Mouse (Mus musculus) kidney, embryonic 15.5 days (tissue): ENCODE results near the gene Mettl9. TPM values are rescaled to one million over a fixed set of nuclear protein-coding genes. Genes with fewer than 3 reads are reported as not detected.
"Not testable (repeated sequence)": the region's sequence is repeated elsewhere in the genome, so short reads cannot be mapped to it uniquely, and the experiment has no call there.

Experiments
- ATAC-seq: fragments of 200-750 bp; cut with Nextera tagmentation; replicated peaks from 2 replicates; pipeline ENCODE4 v1.8.0; 2017; ENCODE audit warnings: moderate TSS enrichment; ENCODE audit not compliant: low FRiP score
- H3K27ac ChIP-seq: fragments of 300-500 bp; sonication (generic); 2 replicates; pipeline ENCODE4 v1.5.1; 2015; ENCODE audit warnings: mild to moderate bottlenecking, inconsistent platforms
- H3K27me3 ChIP-seq: fragments of 300-500 bp; sonication (generic); 2 replicates; pipeline ENCODE4 v1.6.1; 2015; ENCODE audit warnings: inconsistent platforms
- H3K36me3 ChIP-seq: fragments of 300-500 bp; sonication (generic); 2 replicates; pipeline ENCODE4 v1.6.1; 2015; ENCODE audit warnings: inconsistent platforms
- H3K4me1 ChIP-seq: fragments of 300-500 bp; sonication (generic); 2 replicates; pipeline ENCODE4 v1.6.1; 2015; ENCODE audit warnings: inconsistent platforms
- H3K4me2 ChIP-seq: fragments of 300-500 bp; sonication (generic); 2 replicates; pipeline ENCODE4 v1.6.1; 2015; ENCODE audit warnings: moderate library complexity, mild to moderate bottlenecking, inconsistent platforms
- H3K4me3 ChIP-seq: fragments of 300-500 bp; sonication (generic); replicated peaks from 2 replicates; pipeline ENCODE4 v1.5.1; 2015; ENCODE audit warnings: mild to moderate bottlenecking, inconsistent platforms
- H3K9ac ChIP-seq: fragments of 300-500 bp; sonication (generic); 2 replicates; pipeline ENCODE4 v1.6.1; 2015; ENCODE audit warnings: mild to moderate bottlenecking, inconsistent platforms
- H3K9me3 ChIP-seq: fragments of 300-500 bp; sonication (generic); replicated peaks from 2 replicates; pipeline ENCODE4 v1.6.1; 2016; ENCODE audit warnings: inconsistent platforms
- WGBS: fragments of 180-500 bp; shearing (Covaris S2); methylation state at CpG from one replicate; pipeline ENCODE4 v1.1.7; 2015; ENCODE audit warnings: mixed read lengths; 5-methylcytosine and 5-hydroxymethylcytosine counted together
- polyA plus RNA-seq: library from polyadenylated mRNA; unstranded; fragments of >200 nt; fragmentation: Nextera tagmentation; extraction: Ambion mirVana; gene quantifications from 2 replicates; pipeline ENCODE4 v1.2.1, GENCODE M21; 2015

The Mettl9 gene
- polyA plus RNA-seq, 1 experiment from 2014 or later: 163 TPM

- Histone ChIP-seq H3K4me1 (no peaks in the 10 kb centered on the region), H3K27ac (no peak overlapping the region), H3K9ac (no peak overlapping the region), H3K9me3 (no peaks in the 10 kb centered on the region), H3K4me2 (no peak overlapping the region), H3K27me3 (peaks cover 2% of the 10 kb centered on the region; the same call in 1 of the 2 replicates), H3K36me3 (no peaks in the 10 kb centered on the region), H3K4me3 (no peak overlapping the region)
- 70% methylated on average over 6 of the region's 6 CpGs for WGBS
- no peak for ATAC-seq
These were observed 8.8 kb upstream of the Mettl9 start for GRCm38 (mm10) chr7:121025221-121026008.

- H3K9me3 ChIP-seq: no peaks in the 10 kb centered on the region
- H3K4me2 ChIP-seq: no peak overlapping the region
- no peaks in the 10 kb centered on the region for H3K36me3 ChIP-seq
- no peak overlapping the region for H3K9ac ChIP-seq
- WGBS: 52% methylated on average over 3 of the region's 3 CpGs
- no peaks in the 10 kb centered on the region for H3K4me1 ChIP-seq
- peaks cover 8% of the 10 kb centered on the region; the same call in 1 of the 2 replicates for H3K27me3 ChIP-seq
- H3K4me3 ChIP-seq: no peak overlapping the region
- no peak for ATAC-seq
- H3K27ac ChIP-seq: no peak overlapping the region
These were observed 7.9 kb upstream of the Mettl9 start for GRCm38 (mm10) chr7:121026300-121026699.

GRCm38 (mm10) chr7:121029947-121030346, 4.3 kb upstream of the Mettl9 start:
- H3K9me3 ChIP-seq, H3K4me2 ChIP-seq, H3K9ac ChIP-seq, H3K36me3 ChIP-seq, H3K27ac ChIP-seq, H3K4me1 ChIP-seq, ATAC-seq, H3K4me3 ChIP-seq: not testable (repeated sequence)
- peaks cover 16% of the 10 kb centered on the region; the same call in 1 of the 2 replicates for H3K27me3 ChIP-seq

GRCm38 (mm10) chr7:121034701-121035141, 476 bp downstream of the Mettl9 start:
- H3K4me1 ChIP-seq: peaks cover 28% of the 10 kb centered on the region
- 0% methylated on average over 42 of the region's 63 CpGs for WGBS
- ATAC-seq: peak; percentile 88

GRCm38 (mm10) chr7:121035161-121035721, 996 bp downstream of the Mettl9 start:
- Histone ChIP-seq H3K9me3 (no peaks in the 10 kb centered on the region), H3K4me2 (peak overlapping the region; percentile 78), H3K4me1 (peaks cover 32% of the 10 kb centered on the region), H3K27ac (peak overlapping the region; percentile 96), H3K36me3 (no peaks in the 10 kb centered on the region), H3K9ac (peak overlapping the region; percentile 96), H3K4me3 (peak overlapping the region; percentile 81), H3K27me3 (peaks cover 16% of the 10 kb centered on the region; the same call in 1 of the 2 replicates)
- WGBS: under 1% methylated on average over 22 of the region's 24 CpGs
- ATAC-seq: peak; percentile 49

More at GRCm38 (mm10) chr7:121034701-121035141, 476 bp downstream of the Mettl9 start:
- peak overlapping the region; percentile 96 for H3K27ac ChIP-seq
- no peaks in the 10 kb centered on the region for H3K9me3 ChIP-seq
- H3K4me2 ChIP-seq: peak overlapping the region; percentile 78
- H3K4me3 ChIP-seq: peak overlapping the region; percentile 81
- H3K36me3 ChIP-seq: no peaks in the 10 kb centered on the region
- peaks cover 16% of the 10 kb centered on the region; the same call in 1 of the 2 replicates for H3K27me3 ChIP-seq
- H3K9ac ChIP-seq: peak overlapping the region; percentile 96

GRCm38 (mm10) chr7:121040595-121040994, 6.3 kb downstream of the Mettl9 start:
- ATAC-seq: no peak
- no peak overlapping the region for H3K9ac ChIP-seq
- peaks cover 47% of the 10 kb centered on the region for H3K4me1 ChIP-seq
- no peak overlapping the region for H3K4me3 ChIP-seq
- no peaks in the 10 kb centered on the region for H3K36me3 ChIP-seq
- H3K27ac ChIP-seq: no peak overlapping the region
- no peaks in the 10 kb centered on the region for H3K27me3 ChIP-seq
- no peak overlapping the region for H3K4me2 ChIP-seq
- H3K9me3 ChIP-seq: no peaks in the 10 kb centered on the region
- 95% methylated on average over 4 of the region's 4 CpGs for WGBS

- 66% methylated on average over 1 of the region's 1 CpGs for WGBS
- no peak for ATAC-seq
- H3K27ac ChIP-seq: no peak overlapping the region
- no peak overlapping the region for H3K4me3 ChIP-seq
- no peak overlapping the region for H3K9ac ChIP-seq
- H3K27me3 ChIP-seq: no peaks in the 10 kb centered on the region
- H3K9me3 ChIP-seq: no peaks in the 10 kb centered on the region
- peaks cover 48% of the 10 kb centered on the region for H3K4me1 ChIP-seq
- H3K36me3 ChIP-seq: no peaks in the 10 kb centered on the region
- H3K4me2 ChIP-seq: no peak overlapping the region
These were observed 7.7 kb downstream of the Mettl9 start for GRCm38 (mm10) chr7:121041989-121042388.

- Histone ChIP-seq H3K9ac (no peak overlapping the region), H3K9me3 (no peaks in the 10 kb centered on the region), H3K4me3 (no peak overlapping the region), H3K4me2 (no peak overlapping the region), H3K27me3 (no peaks in the 10 kb centered on the region), H3K27ac (no peak overlapping the region), H3K36me3 (peaks cover 3% of the 10 kb centered on the region; the same call in 1 of the 2 replicates), H3K4me1 (peaks cover 40% of the 10 kb centered on the region)
- no peak for ATAC-seq
- WGBS: 95% methylated on average over 3 of the region's 3 CpGs
These were observed 8.8 kb downstream of the Mettl9 start for GRCm38 (mm10) chr7:121043004-121043403.

GRCm38 (mm10) chr7:121043510-121043909, 9.3 kb downstream of the Mettl9 start:
- Histone ChIP-seq H3K36me3 (peaks cover 8% of the 10 kb centered on the region; the same call in 1 of the 2 replicates), H3K27me3 (no peaks in the 10 kb centered on the region), H3K9me3 (no peaks in the 10 kb centered on the region), H3K4me3 (no peak overlapping the region), H3K9ac (no peak overlapping the region), H3K27ac (no peak overlapping the region), H3K4me1 (peaks cover 37% of the 10 kb centered on the region), H3K4me2 (no peak overlapping the region)
- ATAC-seq: no peak
- 97% methylated on average over 1 of the region's 1 CpGs for WGBS

- no peak for ATAC-seq
- Histone ChIP-seq H3K4me2 (no peak overlapping the region), H3K36me3 (peaks cover 14% of the 10 kb centered on the region; the same call in 1 of the 2 replicates), H3K4me1 (peaks cover 37% of the 10 kb centered on the region), H3K27me3 (no peaks in the 10 kb centered on the region), H3K27ac (no peak overlapping the region), H3K9me3 (no peaks in the 10 kb centered on the region), H3K9ac (no peak overlapping the region), H3K4me3 (no peak overlapping the region)
- 53% methylated on average over 1 of the region's 1 CpGs for WGBS
These were observed 10.0 kb downstream of the Mettl9 start for GRCm38 (mm10) chr7:121044251-121044650.

- Histone ChIP-seq H3K27me3 (no peaks in the 10 kb centered on the region), H3K9ac (no peak overlapping the region), H3K4me1 (peaks cover 25% of the 10 kb centered on the region), H3K27ac (peak overlapping the region; percentile 45; the same call in 1 of the 2 replicates), H3K4me3 (no peak overlapping the region), H3K9me3 (no peaks in the 10 kb centered on the region), H3K36me3 (peaks cover 28% of the 10 kb centered on the region; the same call in 1 of the 2 replicates), H3K4me2 (no peak overlapping the region)
- peak; percentile 69 for ATAC-seq
- 50% methylated on average over 6 of the region's 6 CpGs for WGBS
These were observed 11.6 kb downstream of the Mettl9 start for GRCm38 (mm10) chr7:121045671-121046453.

- Histone ChIP-seq H3K4me2 (no peak overlapping the region), H3K36me3 (peaks cover 43% of the 10 kb centered on the region), H3K9ac (no peak overlapping the region), H3K4me3 (no peak overlapping the region), H3K4me1 (peaks cover 27% of the 10 kb centered on the region), H3K9me3 (no peaks in the 10 kb centered on the region), H3K27ac (no peak overlapping the region), H3K27me3 (no peaks in the 10 kb centered on the region)
- 95% methylated on average over 2 of the region's 2 CpGs for WGBS
- ATAC-seq: no peak
These were observed 13.4 kb downstream of the Mettl9 start for GRCm38 (mm10) chr7:121047624-121048023.
